Mouse (Mus musculus) lung, postnatal 0 days (tissue): ENCODE measurements around the gene Ttc7.

Experiments used
- CTCF ChIP-seq: IDR thresholded peaks from 2 replicates; pipeline ENCODE4 v1.5.1; 2016; ENCODE audit warnings: antibody characterized with exemption, mild to moderate bottlenecking
- EP300 ChIP-seq: IDR thresholded peaks from 2 replicates; pipeline ENCODE4 v1.6.1; 2016; ENCODE audit warnings: antibody characterized with exemption, mild to moderate bottlenecking, control low read depth

GRCm38 (mm10) chr17:87302014-87302794, 19.5 kb downstream of the Ttc7 start:
- TF ChIP-seq EP300, result no peak; the same call in 1 of the 2 replicates
- TF ChIP-seq CTCF, result no peak
